Mouse (Mus musculus) megakaryocyte, embryonic 14.5 days (primary cell): ENCODE results near the gene Mapk10.

Source experiments
- FLI1 ChIP-seq: IDR thresholded peaks from 2 replicates; pipeline ENCODE4 v1.6.1; 2012; ENCODE audit warnings: low read length, inconsistent platforms, mixed read lengths
- GATA1 ChIP-seq: IDR thresholded peaks from 3 replicates; pipeline ENCODE4 v1.6.1; 2012; ENCODE audit warnings: mixed read lengths, low read length, inconsistent platforms, borderline replicate concordance

DNA sequence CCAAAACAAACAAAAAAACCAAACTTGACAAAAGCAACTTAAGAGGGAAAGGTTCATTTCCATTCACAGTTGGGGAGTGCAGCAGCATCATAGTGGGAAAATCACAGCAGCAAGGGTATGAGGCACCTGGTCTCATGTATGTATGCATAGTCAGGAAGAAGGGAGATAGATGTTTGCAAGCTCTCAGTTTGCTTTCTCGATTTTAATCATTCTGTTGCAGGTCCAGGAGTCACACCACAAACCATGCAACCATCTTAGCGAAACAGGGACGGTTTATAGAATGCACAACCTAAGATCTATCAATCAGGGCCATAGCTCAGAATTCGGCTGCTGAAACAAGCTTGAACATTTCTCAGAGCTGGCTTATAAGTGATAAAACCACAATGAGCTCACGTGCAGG, 19.2 kb upstream of the Mapk10 start:
- no peak for TF ChIP-seq GATA1
- TF ChIP-seq FLI1 = no peak
